19 mouse cellular contexts compared by ENCODE assay signal in genomic region chr15:62871082-62871766, GRCm38 (mm10).
DNase-seq lines count a peak whose midpoint lies in the region; ATAC-seq lines count a peak whose summit lies in the region.
"Had no signal": no experiment of that assay in that cellular context is flagged by ENCODE, and none has a peak within 500 bp of the region (broad histone marks: within the 10 kb centered on the region; RNA-seq: fewer than 3 reads in every experiment).

No protein-coding gene starts in this region.

- no peaks in the 10 kb centered on the region for H3K36me3 ChIP-seq in intestine, embryonic 16.5 days (ENCODE audit: control insufficient read depth, insufficient read depth, low read length)
- H3K36me3 ChIP-seq: forebrain, embryonic 12.5 days; liver, embryonic 15.5 days; midbrain, embryonic 15.5 days; neural tube, embryonic 15.5 days; stomach, embryonic 15.5 days had no signal

- intact Hi-C loops in left cerebral cortex, postnatal 25 days (cut with DNase I): no loop called here

- no peaks in the 10 kb centered on the region for H3K9me3 ChIP-seq in intestine, embryonic 16.5 days (ENCODE audit: control insufficient read depth, low read length)
- H3K9me3 ChIP-seq: forebrain, embryonic 12.5 days; liver, embryonic 15.5 days; midbrain, embryonic 15.5 days; neural tube, embryonic 15.5 days; stomach, embryonic 15.5 days had no signal

- peak; percentile 15 for DNase-seq in gastrocnemius, adult 18-20 months (ENCODE audit: low spot score)
- DNase-seq in gastrocnemius, postnatal 4 days (ENCODE audit: low spot score in 2 of 2): no peak
- DNase-seq in 416B (ENCODE audit: low read depth) (peak; percentile 74), adipocyte (ENCODE audit: low spot score) (peak; percentile 53)
- peak; percentile 16 for DNase-seq in lung, postnatal 36 days
- no peak for DNase-seq in left cerebral cortex, postnatal 25 days (ENCODE audit: low spot score in 2 of 2)
- DNase-seq: cerebellum, postnatal 10 days; embryo, embryonic 11 days; kidney, adult 2 months; kidney, postnatal 10 days; right cerebral cortex, postnatal 25 days; thymus, adult 18-20 months had no signal

- no peaks in the 10 kb centered on the region for H3K27me3 ChIP-seq in intestine, embryonic 16.5 days (replicated peaks; ENCODE audit: control insufficient read depth, insufficient read depth, low read length)
- H3K27me3 ChIP-seq: forebrain, embryonic 12.5 days; liver, embryonic 15.5 days; midbrain, embryonic 15.5 days; neural tube, embryonic 15.5 days; Patski; stomach, embryonic 15.5 days had no signal

- no peaks in the 10 kb centered on the region for H3K4me1 ChIP-seq in intestine, embryonic 16.5 days (ENCODE audit: control insufficient read depth, insufficient read depth, low read length)
- H3K4me1 ChIP-seq: forebrain, embryonic 12.5 days; liver, embryonic 15.5 days; midbrain, embryonic 15.5 days; neural tube, embryonic 15.5 days; stomach, embryonic 15.5 days had no signal

- H3K4me2 ChIP-seq in intestine, embryonic 16.5 days (ENCODE audit: low read depth, low read length): no peak overlapping the region
- H3K4me2 ChIP-seq: forebrain, embryonic 12.5 days; liver, embryonic 15.5 days; midbrain, embryonic 15.5 days; neural tube, embryonic 15.5 days; stomach, embryonic 15.5 days had no signal

- H3K27ac ChIP-seq in intestine, embryonic 16.5 days (ENCODE audit: low read length): no peak overlapping the region
- H3K27ac ChIP-seq: forebrain, embryonic 12.5 days; liver, embryonic 15.5 days; midbrain, embryonic 15.5 days; neural tube, embryonic 15.5 days; stomach, embryonic 15.5 days had no signal

- WGBS in intestine, embryonic 16.5 days: 80% methylated on average over 1 of the region's 1 CpGs

- no peak overlapping the region for H3K4me3 ChIP-seq in intestine, embryonic 16.5 days (ENCODE audit: low read length)
- H3K4me3 ChIP-seq: forebrain, embryonic 12.5 days; liver, embryonic 15.5 days; midbrain, embryonic 15.5 days; neural tube, embryonic 15.5 days; stomach, embryonic 15.5 days had no signal

- H3K9ac ChIP-seq in intestine, embryonic 16.5 days (ENCODE audit: low read depth, low read length): no peak overlapping the region
- H3K9ac ChIP-seq: forebrain, embryonic 12.5 days; liver, embryonic 15.5 days; midbrain, embryonic 15.5 days; neural tube, embryonic 15.5 days; stomach, embryonic 15.5 days had no signal

- no peak for ATAC-seq in intestine, embryonic 16.5 days
- ATAC-seq: midbrain, embryonic 15.5 days; Patski had no signal

Comparison
In these comparisons a context has a peak if more than half of its experiments do, and no peak if none do; other contexts are left out.
1. DNase-seq: peak in gastrocnemius, adult 18-20 months (single experiment), 416B (single experiment), adipocyte (single experiment) and lung, postnatal 36 days (single experiment); none in gastrocnemius, postnatal 4 days (0 of 2) and left cerebral cortex, postnatal 25 days (0 of 2).